Mouse (Mus musculus) limb, embryonic 13.5 days (tissue): ENCODE measurements around the gene Higd1a. TPM values are rescaled to one million over a fixed set of nuclear protein-coding genes. Genes with fewer than 3 reads are reported as not detected.

Experiments used
- ATAC-seq: fragments of 200-750 bp; cut with Nextera tagmentation; 2 replicates; pipeline ENCODE4 v1.8.0; 2017; ENCODE audit warnings: low read depth, moderate number of reproducible peaks, moderate TSS enrichment; ENCODE audit not compliant: low FRiP score
- H3K27ac ChIP-seq: fragments of 300-500 bp; sonication (generic); 2 replicates; pipeline ENCODE4 v1.5.1; 2015; ENCODE audit warnings: inconsistent platforms, mild to moderate bottlenecking, moderate library complexity
- H3K27me3 ChIP-seq: fragments of 300-500 bp; sonication (generic); 2 replicates; pipeline ENCODE4 v1.6.1; 2015; ENCODE audit warnings: mild to moderate bottlenecking, inconsistent platforms
- H3K36me3 ChIP-seq: fragments of 300-500 bp; sonication (generic); 2 replicates; pipeline ENCODE4 v1.6.1; 2015; ENCODE audit warnings: inconsistent platforms, mild to moderate bottlenecking, moderate library complexity
- H3K4me1 ChIP-seq: fragments of 300-500 bp; sonication (generic); 2 replicates; pipeline ENCODE4 v1.6.1; 2015; ENCODE audit warnings: inconsistent platforms
- H3K4me2 ChIP-seq: fragments of 300-500 bp; sonication (generic); replicated peaks from 2 replicates; pipeline ENCODE4 v1.6.1; 2015; ENCODE audit warnings: inconsistent platforms, mild to moderate bottlenecking, moderate library complexity
- H3K4me3 ChIP-seq: fragments of 300-500 bp; sonication (generic); 2 replicates; pipeline ENCODE4 v1.5.1; 2015; ENCODE audit warnings: moderate library complexity, mild to moderate bottlenecking, inconsistent platforms
- H3K9ac ChIP-seq: fragments of 300-500 bp; sonication (generic); 2 replicates; pipeline ENCODE4 v1.6.1; 2015; ENCODE audit warnings: mild to moderate bottlenecking, inconsistent platforms
- H3K9me3 ChIP-seq: fragments of 300-500 bp; sonication (generic); 2 replicates; pipeline ENCODE4 v1.6.1; 2016; ENCODE audit warnings: inconsistent platforms
- WGBS: fragments of 180-500 bp; shearing (Covaris S2); methylation state at CpG from one replicate; pipeline ENCODE4 v1.1.7; 2015; 5-methylcytosine and 5-hydroxymethylcytosine counted together
- polyA plus RNA-seq: library from polyadenylated mRNA; unstranded; fragments of >200 nt; fragmentation: Nextera tagmentation; extraction: Ambion mirVana; gene quantifications from 2 replicates; pipeline ENCODE4 v1.2.1, GENCODE M21; 2015

Gene Higd1a
- 192 and 196 TPM in 2 replicates for polyA plus RNA-seq

DNA sequence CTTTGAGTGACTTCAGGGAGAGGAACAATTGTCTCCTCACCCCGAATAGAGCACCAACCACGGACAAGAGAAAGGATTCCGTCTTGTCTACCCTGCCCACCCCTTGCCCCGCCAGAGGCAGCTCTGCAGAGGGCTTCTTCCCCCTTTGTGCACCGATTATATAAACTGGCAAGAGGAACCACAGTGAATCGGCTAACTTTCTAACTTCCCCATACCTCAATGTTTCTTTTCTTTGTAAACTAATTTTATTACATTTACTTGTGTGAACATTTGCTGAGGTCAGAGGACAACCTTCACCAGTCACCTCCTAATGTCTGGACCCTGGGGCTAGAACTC lies at the start of gene Higd1a:
Gene Higd1a, minus strand, starts transcription at position 210 of the 336 bp plus-strand sequence.
- peak within 1 kb of the TSS; percentile 90 for H3K4me2 ChIP-seq
- 17% methylated on average over 6 of the region's 6 CpGs for WGBS

GRCm38 (mm10) chr9:121907356-121908070 lies 49.4 kb upstream of the Higd1a start:
- H3K4me2 ChIP-seq = no peak overlapping the region
- no peaks in the 10 kb centered on the region for H3K36me3 ChIP-seq
- no peak overlapping the region for H3K27ac ChIP-seq
- H3K9ac ChIP-seq = no peak overlapping the region
- 70% methylated on average over 10 of the region's 10 CpGs for WGBS
- H3K9me3 ChIP-seq = no peaks in the 10 kb centered on the region
- no peaks in the 10 kb centered on the region for H3K4me1 ChIP-seq
- no peaks in the 10 kb centered on the region for H3K27me3 ChIP-seq
- H3K4me3 ChIP-seq = no peak overlapping the region
- no peak for ATAC-seq

More for the DNA sequence above, at the start of gene Higd1a:
- Histone ChIP-seq H3K27ac (peak within 1 kb of the TSS; percentile 94), H3K27me3 (no peaks in the 10 kb centered on the region), H3K4me1 (peaks cover 15% of the 10 kb centered on the region), H3K4me3 (peak within 1 kb of the TSS; percentile 80), H3K9ac (peak within 1 kb of the TSS; percentile 93), H3K9me3 (no peaks in the 10 kb centered on the region), H3K36me3 (no peaks in the 10 kb centered on the region; the same call in 1 of the 2 replicates)
- ATAC-seq = no peak

DNA sequence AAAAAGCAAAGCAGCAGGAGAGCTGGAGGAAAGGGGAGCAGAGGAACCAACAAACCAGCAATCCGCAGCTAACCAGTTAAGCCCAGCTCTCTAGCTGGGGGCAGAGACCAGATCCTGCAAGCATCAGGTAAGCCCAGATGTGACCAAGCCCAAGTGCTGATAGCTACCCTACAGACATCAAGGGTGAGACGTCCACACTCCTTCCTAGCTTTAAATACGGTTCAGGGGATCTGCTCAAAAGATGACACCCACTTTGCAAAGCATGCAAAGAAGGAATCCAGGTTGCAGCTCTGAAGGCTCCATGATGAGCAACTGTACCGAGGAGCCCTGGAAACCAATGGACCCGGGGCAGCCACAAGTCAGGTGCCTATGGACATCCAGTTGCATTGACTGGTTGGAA lies 48.3 kb upstream of the Higd1a start:
- H3K4me1 ChIP-seq = no peaks in the 10 kb centered on the region
- WGBS = 81% methylated on average over 5 of the region's 5 CpGs

GRCm38 (mm10) chr9:121905556-121906185 lies 47.5 kb upstream of the Higd1a start:
- no peak overlapping the region for H3K4me2 ChIP-seq
- ATAC-seq = no peak
- H3K27me3 ChIP-seq = no peaks in the 10 kb centered on the region
- H3K27ac ChIP-seq = no peak overlapping the region
- no peaks in the 10 kb centered on the region for H3K9me3 ChIP-seq
- no peaks in the 10 kb centered on the region for H3K4me1 ChIP-seq
- no peak overlapping the region for H3K9ac ChIP-seq
- WGBS = 87% methylated on average over 4 of the region's 4 CpGs
- H3K4me3 ChIP-seq = no peak overlapping the region
- no peaks in the 10 kb centered on the region for H3K36me3 ChIP-seq

More for the DNA sequence above, 48.3 kb upstream of the Higd1a start:
- no peaks in the 10 kb centered on the region for H3K36me3 ChIP-seq
- ATAC-seq = no peak
- H3K27me3 ChIP-seq = no peaks in the 10 kb centered on the region
- H3K9ac ChIP-seq = no peak overlapping the region
- no peaks in the 10 kb centered on the region for H3K9me3 ChIP-seq
- no peak overlapping the region for H3K4me3 ChIP-seq
- no peak overlapping the region for H3K4me2 ChIP-seq
- no peak overlapping the region for H3K27ac ChIP-seq

- 90% methylated on average over 7 of the region's 7 CpGs for WGBS
- H3K4me2 ChIP-seq = no peak overlapping the region
- H3K4me3 ChIP-seq = no peak overlapping the region
- no peak overlapping the region for H3K9ac ChIP-seq
- no peaks in the 10 kb centered on the region for H3K36me3 ChIP-seq
- H3K27ac ChIP-seq = no peak overlapping the region
- H3K4me1 ChIP-seq = no peaks in the 10 kb centered on the region
- no peaks in the 10 kb centered on the region for H3K27me3 ChIP-seq
- ATAC-seq = no peak
- H3K9me3 ChIP-seq = no peaks in the 10 kb centered on the region
These were observed 46.8 kb upstream of the Higd1a start for GRCm38 (mm10) chr9:121904946-121905345.

DNA sequence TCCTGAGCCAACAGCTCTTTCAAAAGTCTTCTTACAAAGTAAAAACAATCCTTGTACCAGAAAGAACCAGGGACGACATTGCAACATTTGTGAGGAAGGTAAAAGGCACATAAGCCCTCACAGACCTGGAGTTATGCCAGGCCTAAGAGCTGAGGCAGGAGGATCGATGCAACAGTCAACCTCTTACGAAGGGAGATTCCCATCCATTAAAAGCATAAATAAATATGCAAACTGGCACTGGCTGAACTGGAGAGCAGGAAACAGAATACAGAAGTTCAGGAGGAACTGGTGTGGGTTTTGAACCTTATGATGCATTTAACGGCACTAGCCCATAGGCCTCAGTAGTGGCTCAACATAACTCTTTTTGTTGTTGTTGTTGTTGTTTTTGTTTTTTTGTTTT lies 46.2 kb upstream of the Higd1a start:
- H3K4me2 ChIP-seq = no peak overlapping the region
- no peak overlapping the region for H3K4me3 ChIP-seq
- H3K36me3 ChIP-seq = no peaks in the 10 kb centered on the region
- 81% methylated on average over 4 of the region's 4 CpGs for WGBS
- H3K9ac ChIP-seq = no peak overlapping the region
- H3K27ac ChIP-seq = no peak overlapping the region
- no peaks in the 10 kb centered on the region for H3K4me1 ChIP-seq
- ATAC-seq = no peak
- H3K9me3 ChIP-seq = no peaks in the 10 kb centered on the region
- H3K27me3 ChIP-seq = no peaks in the 10 kb centered on the region

DNA sequence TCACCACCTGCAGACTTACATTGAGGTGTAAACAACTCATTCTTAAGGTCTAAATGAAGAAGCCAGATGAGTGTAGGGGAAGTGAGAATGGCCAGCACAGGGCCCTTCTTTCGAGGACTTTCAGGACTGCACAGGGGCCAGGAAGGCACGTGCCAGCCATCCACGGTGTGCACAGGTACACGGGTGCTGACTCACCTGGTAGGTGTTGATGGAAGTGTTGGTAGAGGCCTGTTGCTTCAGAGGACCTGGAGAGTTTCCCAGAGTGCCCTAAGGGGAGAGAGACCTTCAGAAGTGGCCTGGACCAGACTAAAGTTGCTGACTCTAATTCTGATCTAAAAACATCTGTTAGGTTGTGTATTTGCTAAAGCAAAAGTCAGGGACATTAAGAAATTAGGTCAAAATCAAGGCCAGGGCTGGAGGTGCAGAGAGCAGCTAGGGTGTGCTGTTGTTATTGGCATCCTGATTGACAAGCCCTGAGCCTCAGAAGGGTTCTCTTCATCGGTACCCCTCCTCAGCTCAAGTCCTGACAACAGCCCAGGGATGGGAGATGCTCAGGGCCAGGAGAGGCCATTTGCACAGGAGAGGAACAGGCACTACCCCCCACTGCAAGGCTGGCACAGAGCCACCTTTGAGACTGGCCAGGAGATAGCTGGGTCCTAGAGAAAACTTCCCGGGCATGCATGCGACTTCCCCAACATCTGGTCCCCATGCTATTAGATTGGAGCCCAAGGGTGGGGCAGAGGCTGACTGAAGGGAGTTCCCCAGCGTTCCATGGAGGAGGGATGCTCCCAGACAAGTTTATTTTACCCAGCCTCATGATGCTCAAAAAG lies 45.5 kb upstream of the Higd1a start:
- Histone ChIP-seq H3K9me3 (no peaks in the 10 kb centered on the region), H3K27ac (no peak overlapping the region), H3K4me1 (no peaks in the 10 kb centered on the region), H3K27me3 (no peaks in the 10 kb centered on the region), H3K4me2 (no peak overlapping the region), H3K36me3 (no peaks in the 10 kb centered on the region), H3K9ac (no peak overlapping the region), H3K4me3 (no peak overlapping the region)
- WGBS = 80% methylated on average over 8 of the region's 8 CpGs
- ATAC-seq = no peak

- 65% methylated on average over 5 of the region's 5 CpGs for WGBS
- Histone ChIP-seq H3K9me3 (no peaks in the 10 kb centered on the region), H3K27me3 (no peaks in the 10 kb centered on the region), H3K4me3 (no peak overlapping the region), H3K9ac (no peak overlapping the region), H3K36me3 (no peaks in the 10 kb centered on the region), H3K4me2 (no peak overlapping the region), H3K4me1 (no peaks in the 10 kb centered on the region), H3K27ac (no peak overlapping the region)
- no peak for ATAC-seq
These were observed 43.8 kb upstream of the Higd1a start for GRCm38 (mm10) chr9:121901710-121902700.

DNA sequence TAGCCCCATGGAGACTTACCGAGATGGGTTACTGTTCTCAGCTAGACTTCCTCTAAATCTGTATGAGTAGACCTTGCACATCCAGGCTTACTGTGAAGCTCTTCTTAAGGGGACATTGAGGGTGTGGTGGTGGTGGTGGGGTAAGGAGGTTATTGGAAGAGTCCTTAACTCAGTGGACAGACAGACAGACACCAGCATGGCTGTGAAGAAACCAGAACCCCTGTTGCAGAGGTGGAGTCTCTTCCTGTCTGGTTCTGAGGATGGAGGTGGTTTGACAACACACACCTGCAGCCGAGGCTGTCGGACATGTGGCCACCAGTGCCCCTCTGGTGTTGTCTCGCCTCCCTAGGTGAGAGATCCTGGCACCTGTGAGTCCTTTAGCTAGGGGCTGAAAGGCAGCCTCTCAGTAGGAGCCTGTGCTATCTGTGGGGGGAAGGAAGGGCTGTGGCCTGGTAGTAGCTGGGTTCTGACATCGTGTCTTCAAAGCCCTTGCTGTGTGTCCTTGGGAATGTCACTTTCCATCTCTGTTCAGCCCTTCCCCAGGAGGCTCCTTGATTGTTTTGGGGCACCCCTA lies 42.2 kb upstream of the Higd1a start:
- WGBS = 80% methylated on average over 5 of the region's 5 CpGs
- Histone ChIP-seq H3K27ac (no peak overlapping the region), H3K27me3 (no peaks in the 10 kb centered on the region)

DNA sequence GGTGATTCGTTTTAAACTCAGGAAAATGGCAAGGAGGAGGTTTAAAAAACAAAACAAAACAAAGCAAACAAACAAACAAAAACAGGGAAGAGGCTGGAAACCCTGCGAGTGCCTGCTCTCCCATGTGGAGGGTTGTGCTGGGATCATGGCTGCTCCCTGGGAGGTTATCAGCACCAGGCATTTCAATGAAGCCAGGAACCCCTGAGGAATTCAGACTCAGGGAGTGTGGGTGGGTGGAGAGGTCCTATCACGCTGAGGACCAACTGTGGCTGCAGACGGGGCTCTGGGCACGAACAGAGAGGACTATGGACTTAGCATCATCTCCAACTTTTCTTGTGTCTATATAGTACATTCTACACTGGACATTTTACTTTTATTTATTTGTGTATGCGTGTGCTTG lies 41.1 kb upstream of the Higd1a start:
- Histone ChIP-seq H3K4me1 (no peaks in the 10 kb centered on the region), H3K27me3 (no peaks in the 10 kb centered on the region), H3K9ac (no peak overlapping the region), H3K27ac (no peak overlapping the region), H3K4me3 (no peak overlapping the region), H3K9me3 (no peaks in the 10 kb centered on the region), H3K36me3 (no peaks in the 10 kb centered on the region), H3K4me2 (no peak overlapping the region)
- ATAC-seq = no peak
- 69% methylated on average over 6 of the region's 6 CpGs for WGBS

More for the DNA sequence above, 42.2 kb upstream of the Higd1a start:
- H3K9ac ChIP-seq = no peak overlapping the region
- H3K4me3 ChIP-seq = no peak overlapping the region
- H3K4me1 ChIP-seq = no peaks in the 10 kb centered on the region
- no peak overlapping the region for H3K4me2 ChIP-seq
- H3K9me3 ChIP-seq = no peaks in the 10 kb centered on the region
- ATAC-seq = no peak
- no peaks in the 10 kb centered on the region for H3K36me3 ChIP-seq

DNA sequence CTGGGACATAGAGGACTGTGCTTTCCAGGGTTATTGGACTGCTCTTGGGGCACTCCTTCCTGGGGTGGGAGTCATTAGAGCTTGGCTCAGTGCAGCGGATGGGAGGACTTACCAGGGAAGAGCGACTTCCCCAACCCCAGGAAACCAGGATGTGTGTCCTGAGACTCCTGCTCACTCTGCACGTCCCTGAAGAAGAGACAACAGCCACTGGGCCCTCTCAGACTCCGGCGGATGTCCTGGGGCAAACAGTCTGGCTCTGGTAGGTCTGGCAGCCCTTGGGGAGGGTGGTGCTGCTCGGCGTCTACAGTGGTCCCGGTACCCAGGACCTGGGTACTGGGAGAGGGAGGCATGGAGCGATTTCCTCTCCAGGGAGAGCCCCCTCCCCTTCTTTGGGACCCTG lies 40.1 kb upstream of the Higd1a start, which contains the start of gene Ackr2:
Gene Ackr2, plus strand, starts transcription at position 111 of the 400 bp plus-strand sequence.
- Histone ChIP-seq H3K27ac (no peak within 1 kb of the TSS), H3K9me3 (no peaks in the 10 kb centered on the region), H3K27me3 (no peaks in the 10 kb centered on the region), H3K4me2 (no peak within 1 kb of the TSS), H3K36me3 (no peaks in the 10 kb centered on the region), H3K9ac (no peak within 1 kb of the TSS), H3K4me1 (no peaks in the 10 kb centered on the region), H3K4me3 (no peak within 1 kb of the TSS)
- ATAC-seq = no peak
- WGBS = 81% methylated on average over 9 of the region's 9 CpGs
